Mouse (Mus musculus) C2C12 (cell line): Measurements from ENCODE around the gene Kremen1.

Experiments used
- CTCF ChIP-seq: IDR thresholded peaks from one replicate; pipeline ENCODE4 v1.5.1; 2011; ENCODE audit not compliant: control insufficient read depth, insufficient read depth, insufficient read length
- MAX ChIP-seq: IDR thresholded peaks from one replicate; pipeline ENCODE4 v1.6.1; 2011; ENCODE audit warnings: mild to moderate bottlenecking, control low read depth
- MYOG ChIP-seq: IDR thresholded peaks from one replicate; pipeline ENCODE4 v1.6.1; 2011; ENCODE audit not compliant: control insufficient read depth, insufficient read length; ENCODE audit errors: extremely low read depth
- USF1 ChIP-seq: IDR thresholded peaks from one replicate; pipeline ENCODE4 v1.6.1; 2011; ENCODE audit warnings: low read depth, mild to moderate bottlenecking, control low read depth, moderate library complexity

DNA sequence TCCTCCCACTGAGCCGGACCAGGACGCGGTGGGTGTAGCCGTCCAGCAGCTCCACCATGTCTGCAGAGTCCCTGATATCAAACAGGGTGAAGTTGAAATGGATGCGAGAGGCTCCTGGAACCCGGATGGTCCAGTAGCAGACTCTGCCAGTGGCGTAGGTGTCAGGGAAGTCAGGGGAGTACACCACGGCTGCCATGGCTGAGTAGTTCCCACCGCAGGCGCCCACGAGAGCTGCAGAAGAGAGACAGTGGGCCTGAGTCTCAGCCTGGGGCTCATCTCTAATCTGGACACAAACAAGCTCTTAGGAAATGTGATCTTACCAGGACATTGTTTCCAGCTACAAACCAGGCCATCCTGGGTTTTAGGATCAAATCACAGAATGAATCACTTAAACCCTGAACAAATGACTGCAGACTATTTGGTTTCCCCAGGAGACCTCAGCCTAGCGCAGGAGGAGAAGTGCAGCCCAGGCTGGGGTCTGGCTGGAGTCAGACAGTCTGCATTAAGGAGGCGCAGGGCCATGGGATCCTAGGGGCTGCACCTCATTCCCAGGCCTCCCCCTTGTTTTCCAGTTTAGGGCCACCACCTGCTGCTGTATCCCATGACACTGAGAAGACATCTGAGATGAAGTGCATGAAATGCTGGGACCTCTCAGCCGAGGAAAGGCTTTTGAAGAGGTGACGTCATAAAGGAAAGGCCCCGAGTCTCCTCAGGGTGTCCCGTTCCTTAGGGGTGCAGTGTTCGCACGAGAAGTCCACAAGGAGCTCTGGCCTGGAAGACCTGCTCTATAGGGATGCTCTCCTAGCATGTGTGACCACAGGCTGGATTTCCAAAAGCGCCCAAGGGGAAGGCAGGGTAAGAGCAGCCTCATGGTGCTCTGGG is 59.3 kb downstream of the Kremen1 start:
- TF ChIP-seq CTCF (no peak), USF1 (no peak), MYOG (no peak), MAX (no peak)
